ENCODE assay signal across 11 mouse cellular contexts in genomic region chr13:54285968-54286367, GRCm38 (mm10).
DNase-seq lines count a peak whose midpoint lies in the region; ATAC-seq lines count a peak whose summit lies in the region.
"Had no signal": no experiment of that assay in that cellular context is flagged by ENCODE, and none has a peak within 500 bp of the region (broad histone marks: within the 10 kb centered on the region; RNA-seq: fewer than 3 reads in every experiment).

No protein-coding gene starts in this region.

- 55% methylated on average over 10 of the region's 10 CpGs for WGBS in hindbrain, embryonic 16.5 days
- 85% methylated on average over 10 of the region's 10 CpGs for WGBS in hindbrain, embryonic 10.5 days
- 76% methylated on average over 10 of the region's 10 CpGs for WGBS in heart, embryonic 11.5 days (ENCODE audit: insufficient replicate concordance)

- no peak overlapping the region for H3K4me2 ChIP-seq in hindbrain, embryonic 16.5 days (ENCODE audit: low read length)
- no peak overlapping the region for H3K4me2 ChIP-seq in heart, embryonic 11.5 days
- H3K4me2 ChIP-seq: midbrain, embryonic 15.5 days had no signal

- H3K27me3 ChIP-seq in hindbrain, embryonic 16.5 days (replicated peaks; ENCODE audit: control insufficient read depth, insufficient read depth, low read length) = no peaks in the 10 kb centered on the region
- peaks cover 24% of the 10 kb centered on the region for H3K27me3 ChIP-seq in hindbrain, embryonic 10.5 days (ENCODE audit: insufficient read depth, poor library complexity, severe bottlenecking)
- peaks cover 10% of the 10 kb centered on the region; the same call in 1 of the 2 replicates for H3K27me3 ChIP-seq in heart, embryonic 11.5 days (ENCODE audit: control insufficient read depth, insufficient read depth, low read length)
- H3K27me3 ChIP-seq: midbrain, embryonic 15.5 days had no signal

- ATAC-seq in hindbrain, embryonic 16.5 days = peak; percentile 74
- no peak for ATAC-seq in heart, embryonic 11.5 days (replicated peaks; ENCODE audit: insufficient number of reproducible peaks, low FRiP score, low TSS enrichment)
- ATAC-seq: midbrain, embryonic 15.5 days had no signal

- no peak overlapping the region for H3K4me3 ChIP-seq in hindbrain, embryonic 16.5 days (ENCODE audit: low read length)
- H3K4me3 ChIP-seq in hindbrain, embryonic 10.5 days = no peak overlapping the region
- no peak overlapping the region for H3K4me3 ChIP-seq in heart, embryonic 11.5 days (ENCODE audit: low read depth, low read length)
- H3K4me3 ChIP-seq: midbrain, embryonic 15.5 days had no signal

- no peaks in the 10 kb centered on the region for H3K9me3 ChIP-seq in hindbrain, embryonic 16.5 days (ENCODE audit: control insufficient read depth, low read length)
- no peaks in the 10 kb centered on the region for H3K9me3 ChIP-seq in hindbrain, embryonic 10.5 days
- H3K9me3 ChIP-seq in heart, embryonic 11.5 days (replicated peaks; ENCODE audit: control insufficient read depth, low read length) = no peaks in the 10 kb centered on the region
- H3K9me3 ChIP-seq: midbrain, embryonic 15.5 days had no signal

- no peaks in the 10 kb centered on the region for H3K36me3 ChIP-seq in hindbrain, embryonic 16.5 days (ENCODE audit: control insufficient read depth, insufficient read depth, low read length)
- no peaks in the 10 kb centered on the region for H3K36me3 ChIP-seq in hindbrain, embryonic 10.5 days
- no peaks in the 10 kb centered on the region for H3K36me3 ChIP-seq in heart, embryonic 11.5 days (ENCODE audit: control insufficient read depth, insufficient read depth, low read length)
- H3K36me3 ChIP-seq: midbrain, embryonic 15.5 days had no signal

- H3K4me1 ChIP-seq in hindbrain, embryonic 16.5 days (ENCODE audit: control insufficient read depth, insufficient read depth, low read depth, low read length) = peaks cover 19% of the 10 kb centered on the region
- H3K4me1 ChIP-seq in hindbrain, embryonic 10.5 days (replicated peaks) = peaks cover 17% of the 10 kb centered on the region
- peaks cover 8% of the 10 kb centered on the region; the same call in 1 of the 2 replicates for H3K4me1 ChIP-seq in heart, embryonic 11.5 days (ENCODE audit: control insufficient read depth, insufficient read depth, low read length)

- DNase-seq in hindbrain, embryonic 10.5 days (ENCODE audit: low spot score) = no peak
- DNase-seq in cerebellum, adult 8-10 months = peak; percentile 97
- peak; percentile 78 to 79 for DNase-seq in layer of hippocampus, adult 8-10 months (ENCODE audit: low spot score in 2 of 2)
- peak; percentile 65 for DNase-seq in right cerebral cortex, postnatal 25 days
- no peak for DNase-seq in heart, adult 9 months (ENCODE audit: low spot score in 2 of 2)
- DNase-seq in kidney, adult 11 months = no peak
- DNase-seq: heart, postnatal 4 days; lung, adult 2 months had no signal

- no peak overlapping the region for H3K27ac ChIP-seq in hindbrain, embryonic 16.5 days (ENCODE audit: low read depth, low read length)
- no peak overlapping the region for H3K27ac ChIP-seq in hindbrain, embryonic 10.5 days
- H3K27ac ChIP-seq in heart, embryonic 11.5 days (ENCODE audit: low read depth, low read length) = no peak overlapping the region
- H3K27ac ChIP-seq: midbrain, embryonic 15.5 days had no signal

- H3K9ac ChIP-seq in hindbrain, embryonic 16.5 days (ENCODE audit: low read depth, low read length) = no peak overlapping the region
- H3K9ac ChIP-seq in heart, embryonic 11.5 days (ENCODE audit: low read depth, low read length) = no peak overlapping the region
- H3K9ac ChIP-seq: midbrain, embryonic 15.5 days had no signal

Comparison
In these comparisons a context has a peak if more than half of its experiments do, and no peak if none do; other contexts are left out.
1. DNase-seq: peak in cerebellum, adult 8-10 months (single experiment), layer of hippocampus, adult 8-10 months (2 of 2) and right cerebral cortex, postnatal 25 days (single experiment); none in hindbrain, embryonic 10.5 days (single experiment), heart, adult 9 months (0 of 2) and kidney, adult 11 months (single experiment).